Mouse (Mus musculus) layer of hippocampus, postnatal 25 days (tissue): ENCODE measurements at regions not wholly inside any gene's neighbourhood (a gene's known extent, or its start where the extent isn't known, plus 50 kb on each side); places are given as distances from the start of the nearest gene placed in this dataset.

Experiments used
- DNase-seq, 2 experiments: peaks; one replicate each; pipeline ENCODE4 v3.0.0; 2022; ENCODE audit warnings: mixed read lengths in 2 of 2, low spot score in 1 of 2; ENCODE audit errors: extremely low spot score in 1 of 2

DNA sequence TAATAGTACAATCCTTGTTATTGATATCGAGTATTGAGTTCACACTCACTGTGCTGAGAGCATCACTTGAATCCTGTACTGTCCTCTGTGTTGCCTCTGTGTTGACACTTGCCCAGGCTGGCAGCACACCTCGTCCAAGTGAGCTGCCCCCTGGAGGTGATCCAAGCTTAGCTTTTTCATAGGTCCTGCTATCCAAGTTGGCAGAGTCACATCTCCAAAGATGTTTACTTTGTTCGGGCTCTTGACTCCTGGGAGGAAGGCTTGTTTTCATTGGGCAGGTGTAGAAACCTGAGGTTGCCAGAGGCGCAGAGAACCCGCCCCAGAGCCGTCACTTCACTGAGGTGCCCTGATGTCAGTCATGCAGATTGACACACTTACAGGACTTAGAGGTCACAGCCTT, 493.9 kb downstream of the Med13l start:
- DNase-seq, result no peak

DNA sequence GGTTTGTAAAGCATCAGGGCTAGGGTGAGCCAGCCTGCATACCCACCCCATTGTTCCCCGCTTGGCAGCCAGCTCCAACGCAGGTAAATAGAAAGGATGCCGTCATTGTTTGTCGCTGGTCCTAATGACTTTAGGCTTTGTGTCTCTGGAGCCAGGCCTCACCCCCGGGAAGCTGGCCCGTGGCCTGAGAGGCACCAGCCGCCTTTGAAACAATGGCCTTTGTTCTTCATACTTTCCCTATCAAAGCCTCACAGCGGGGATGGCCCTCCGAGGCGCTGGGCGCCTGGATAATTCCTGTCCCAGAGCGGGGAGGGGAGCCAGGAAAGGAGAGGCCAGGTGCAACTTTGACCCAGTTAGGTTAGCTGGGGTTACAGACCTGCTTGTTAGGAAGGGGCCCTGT, 495.0 kb downstream of the Med13l start:
- DNase-seq, result no peak

DNA sequence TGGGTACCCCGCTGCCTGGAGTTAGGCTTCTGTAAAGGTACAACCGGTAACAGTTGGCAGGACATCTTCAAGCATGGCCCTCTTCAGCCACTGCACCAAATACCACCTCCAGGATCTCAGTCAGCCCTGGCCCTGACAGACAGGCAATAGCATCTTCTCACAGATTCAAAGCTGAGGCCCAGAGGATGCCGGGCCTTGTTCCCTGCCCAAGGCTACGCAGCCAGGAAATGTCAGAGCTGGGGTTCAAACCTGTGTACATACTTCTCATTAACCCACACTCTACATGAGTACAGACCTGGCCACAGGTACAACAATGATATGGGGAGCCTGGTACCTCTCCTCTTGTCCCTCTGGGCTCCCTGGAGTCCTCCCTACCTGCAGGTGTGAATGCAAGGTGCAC, 497.3 kb downstream of the Med13l start:
- DNase-seq, result no peak

DNA sequence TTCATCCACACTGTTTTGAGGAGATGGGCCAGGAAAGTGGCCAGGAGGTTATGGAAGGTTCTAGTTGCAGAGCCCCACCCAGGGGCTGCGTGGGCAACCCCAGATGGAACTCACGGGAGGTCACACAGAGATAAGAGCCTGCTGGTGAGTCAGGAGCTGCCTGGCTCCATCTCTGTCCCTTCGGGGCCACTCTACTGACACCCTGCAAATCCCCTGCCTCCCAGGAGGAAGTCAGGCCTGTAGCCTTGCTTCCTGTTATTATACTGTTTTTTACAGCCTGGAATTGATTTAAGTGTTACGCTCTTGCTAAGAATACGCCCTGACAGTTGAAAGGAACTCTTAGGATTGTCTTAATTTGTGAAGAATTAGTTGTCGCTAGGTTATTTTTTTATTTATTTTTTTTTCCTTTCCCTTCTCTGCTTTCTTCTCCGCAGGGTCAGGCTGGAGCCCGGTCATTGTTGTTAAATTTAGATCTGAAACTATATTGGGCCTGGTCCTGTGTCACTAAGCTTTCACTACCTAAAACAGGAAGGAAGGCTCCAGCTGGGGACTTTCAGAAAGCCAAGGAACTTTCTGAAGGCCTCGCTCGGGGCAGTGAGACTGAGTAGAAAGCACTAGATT, 497.9 kb downstream of the Med13l start:
- DNase-seq, result no peak

DNA sequence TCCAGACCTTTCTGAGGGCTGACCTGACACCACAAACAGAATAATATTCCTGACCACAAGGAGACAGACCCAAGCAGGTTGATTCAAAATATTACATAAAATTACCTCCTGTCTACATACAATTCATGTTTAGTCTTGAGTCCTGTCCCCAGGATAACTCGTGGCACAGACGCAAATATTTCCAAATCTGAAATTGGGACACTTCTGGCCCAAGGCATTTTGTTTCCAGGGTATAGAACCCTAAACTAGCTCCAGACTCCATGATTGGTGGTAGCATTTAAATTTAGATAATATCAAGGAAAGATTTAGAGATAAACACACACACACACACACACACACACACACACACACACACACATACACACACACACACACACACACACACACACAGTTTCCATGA, 498.7 kb downstream of the Med13l start:
- no peak for DNase-seq

DNA sequence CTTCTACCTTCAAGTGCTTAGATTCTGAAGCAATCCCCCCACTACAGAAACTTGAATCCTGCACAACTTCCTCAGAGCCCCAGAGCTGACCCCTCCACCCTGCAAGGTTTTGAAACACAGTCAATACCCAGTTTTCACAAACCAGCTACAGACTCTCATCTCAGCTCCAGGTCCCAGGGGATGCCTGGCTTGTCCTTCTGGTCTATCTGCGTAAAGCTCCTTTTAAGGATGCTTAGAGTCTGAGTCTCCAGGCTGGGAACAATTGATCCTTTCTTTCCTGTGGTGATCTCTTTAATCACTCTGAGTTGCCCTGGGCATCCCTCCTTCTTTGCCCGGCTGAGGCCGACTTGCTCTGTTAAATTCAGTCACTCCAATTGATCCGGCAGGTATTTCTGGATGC, 500.4 kb downstream of the Med13l start:
- DNase-seq, result no peak

DNA sequence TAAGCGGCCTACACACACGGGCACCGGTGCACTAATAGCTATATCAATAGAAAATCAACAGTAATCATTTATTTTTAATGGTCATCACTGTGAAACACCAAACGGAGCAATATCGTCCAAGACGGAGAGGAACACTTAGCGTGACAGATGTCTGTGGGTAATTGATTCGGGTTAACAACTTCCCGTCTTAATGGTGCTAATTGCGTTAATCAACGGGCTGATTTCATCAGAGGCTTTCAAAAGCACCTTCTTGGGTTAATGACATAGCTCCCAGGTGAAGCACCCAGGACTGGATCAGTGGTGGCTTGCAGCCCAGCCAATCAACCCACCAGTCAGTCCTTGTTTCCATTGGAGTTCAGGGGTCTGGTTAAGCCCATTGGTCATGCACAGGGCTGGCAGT, 502.0 kb downstream of the Med13l start:
- DNase-seq, result no peak

DNA sequence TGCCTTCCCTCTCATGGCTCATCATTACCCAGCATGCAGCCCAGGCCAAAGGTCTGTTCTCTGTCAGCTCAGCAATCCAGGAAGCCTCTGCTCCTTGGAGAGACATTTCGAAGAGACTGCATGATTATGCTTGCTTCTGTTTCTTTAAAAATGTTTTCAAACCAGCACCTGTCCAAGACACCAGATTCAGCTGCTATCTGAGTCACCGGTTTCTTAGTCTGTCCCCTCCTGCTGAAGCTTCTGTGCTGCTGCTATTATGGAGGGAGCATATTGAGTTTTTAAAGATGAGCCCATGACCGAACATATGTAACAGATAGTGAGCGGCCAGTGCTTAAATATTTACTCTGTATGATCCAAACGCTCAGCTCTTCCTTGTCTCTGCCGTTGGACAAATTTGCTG, 506.2 kb downstream of the Med13l start:
- no peak for DNase-seq

DNA sequence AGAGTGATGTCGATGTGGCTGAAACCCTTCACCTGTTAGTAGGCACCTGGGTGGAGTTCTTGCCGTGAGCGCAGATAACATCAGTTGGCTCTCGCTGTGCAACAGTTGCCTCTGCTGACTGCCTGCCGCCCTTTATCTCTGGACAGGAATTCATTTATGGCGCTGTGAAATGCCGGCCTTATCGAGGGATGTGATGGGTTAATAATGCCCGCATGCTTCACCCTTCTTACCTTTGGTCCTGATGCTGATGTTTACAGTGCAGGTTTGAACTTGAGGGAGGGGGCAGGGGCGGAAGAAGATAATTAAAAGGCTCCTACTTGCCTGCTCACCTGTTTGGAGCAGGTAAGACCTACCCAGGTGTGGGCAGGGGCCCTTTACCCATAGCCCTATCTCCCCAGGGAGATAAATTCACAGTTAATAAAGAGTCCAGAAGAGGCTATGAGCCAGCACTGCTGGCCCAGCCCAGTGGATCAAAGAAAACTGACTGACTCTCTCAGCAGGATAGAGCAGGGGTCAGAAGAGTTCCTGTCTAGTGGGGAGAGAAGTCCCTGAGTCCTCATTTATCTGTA, 509.4 kb downstream of the Med13l start:
- no peak for DNase-seq

DNA sequence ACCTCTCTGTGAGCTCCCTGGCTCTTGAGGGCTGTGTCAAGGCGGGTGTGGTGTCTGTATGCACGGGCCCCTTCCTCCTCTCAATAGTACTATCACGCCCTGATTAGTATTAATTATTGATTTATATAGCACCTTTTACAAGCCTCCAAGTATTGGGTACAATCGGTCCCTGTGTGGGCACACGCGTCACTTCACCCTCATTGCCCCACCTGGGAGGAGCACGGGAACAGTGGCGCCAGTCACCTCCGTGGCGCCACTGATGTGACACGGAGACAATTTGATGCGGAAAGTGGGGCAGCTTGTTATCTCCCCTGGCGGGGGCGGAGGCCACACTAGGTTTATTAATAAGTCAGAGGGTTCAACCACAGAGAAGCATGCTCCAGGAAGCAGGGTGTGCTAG, 512.2 kb downstream of the Med13l start:
- no peak for DNase-seq

DNA sequence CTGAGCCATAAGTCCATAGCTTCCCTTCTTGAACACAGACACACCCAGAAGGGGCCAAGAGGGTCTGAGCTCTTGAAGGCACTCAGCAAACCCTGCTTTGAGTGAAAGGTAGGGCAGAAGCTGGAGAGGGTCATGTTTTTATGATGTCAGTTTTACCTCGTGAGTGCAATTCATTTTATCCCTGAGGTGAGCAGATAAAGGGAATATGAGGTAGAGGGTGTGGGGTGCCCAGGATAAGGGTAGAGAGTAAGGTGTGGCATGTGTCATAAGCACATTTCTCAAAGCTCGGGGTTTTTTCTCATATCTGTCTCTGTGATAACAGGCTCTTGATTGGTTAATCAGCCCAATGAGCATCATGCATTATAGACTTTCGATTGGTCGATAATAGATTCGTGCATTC, 520.3 kb downstream of the Med13l start:
- DNase-seq, result no peak

DNA sequence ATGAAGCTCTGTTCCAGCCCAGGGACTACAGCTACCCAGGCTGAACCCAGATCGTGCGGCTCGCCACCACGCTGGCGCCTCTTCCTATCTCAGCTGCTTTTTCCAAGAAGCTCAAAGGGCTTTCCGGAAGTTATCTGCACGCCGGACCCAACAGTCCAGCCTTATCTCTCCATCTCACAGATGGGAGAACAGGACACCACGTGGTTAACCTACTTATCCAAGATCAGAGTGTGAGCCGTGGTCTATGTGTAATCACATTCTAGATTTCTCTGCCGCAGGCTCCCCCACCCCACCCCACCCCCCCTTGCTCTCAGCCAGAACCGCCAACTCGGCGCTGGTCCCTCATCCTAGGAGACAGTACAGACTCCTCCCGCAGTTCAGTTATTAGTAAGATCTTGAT, 522.4 kb downstream of the Med13l start:
- no peak for DNase-seq

DNA sequence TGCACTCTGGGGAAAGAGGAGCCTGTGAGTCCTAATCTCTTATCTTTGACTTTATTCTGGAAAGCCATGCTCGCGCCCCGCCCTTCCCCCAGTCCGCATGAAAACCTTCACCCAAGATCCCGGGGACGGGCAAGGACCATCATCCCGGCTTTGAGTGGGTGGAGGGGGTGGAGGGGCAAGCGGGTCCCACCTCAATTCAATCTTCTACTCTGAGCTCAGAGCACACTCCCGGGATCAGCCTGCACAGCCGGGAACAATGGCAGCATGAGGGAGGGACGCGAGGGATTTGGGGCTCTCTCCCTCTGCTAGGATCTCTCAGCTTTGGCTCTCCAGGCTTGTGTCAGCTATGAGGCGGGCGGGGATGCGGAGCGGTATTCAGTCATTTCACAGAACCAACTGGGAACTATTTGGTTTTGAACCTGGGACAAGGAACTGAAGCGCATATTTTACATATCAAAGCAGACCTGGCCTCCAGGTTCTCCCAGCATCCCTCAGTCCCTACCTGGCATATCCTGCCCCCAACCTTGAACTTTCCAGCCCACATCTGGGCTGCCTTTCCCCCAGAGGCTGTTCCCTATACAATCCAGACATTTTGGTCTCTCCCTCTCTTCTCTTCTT, 537.2 kb downstream of the Med13l start:
- no peak for DNase-seq

DNA sequence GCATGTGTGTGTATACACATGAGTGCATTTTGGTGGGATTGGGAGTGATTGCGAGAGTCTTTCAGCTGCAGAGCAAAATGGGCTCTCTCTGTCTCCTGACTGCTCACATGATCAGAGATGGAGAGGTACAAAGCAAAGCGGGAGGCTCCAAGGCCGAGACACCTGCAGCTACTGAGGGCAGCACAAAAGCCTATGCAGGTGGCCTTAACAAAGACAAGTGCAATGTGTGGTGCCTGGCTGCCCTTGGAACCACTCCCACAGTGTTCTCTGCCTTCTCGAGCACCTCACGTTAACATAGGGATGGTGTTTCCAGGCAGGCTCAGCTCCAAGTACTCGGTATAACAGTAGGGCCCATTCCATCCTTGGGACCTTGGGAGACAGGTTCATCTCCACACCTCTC, 539.3 kb downstream of the Med13l start:
- DNase-seq, result no peak

DNA sequence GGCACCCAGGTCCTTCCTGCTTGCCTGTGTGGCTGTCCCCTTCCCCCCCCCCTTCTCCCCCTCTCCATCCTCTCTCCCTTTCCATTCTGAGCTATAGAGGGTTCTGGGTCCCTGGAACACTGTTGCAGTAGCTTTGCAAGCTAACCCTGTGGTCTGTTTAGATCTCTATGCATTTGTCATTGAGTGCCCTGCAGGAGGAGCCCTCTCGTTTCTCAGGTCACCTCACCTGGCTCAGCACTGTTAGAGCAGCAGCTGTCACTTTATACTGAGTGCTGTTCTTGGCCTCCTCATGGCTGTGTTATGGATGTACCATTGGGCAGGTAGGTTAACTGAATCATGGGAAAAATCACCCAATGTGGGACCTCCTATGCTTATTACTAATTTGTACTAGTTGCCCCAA, 543.0 kb downstream of the Med13l start:
- DNase-seq, result no peak

DNA sequence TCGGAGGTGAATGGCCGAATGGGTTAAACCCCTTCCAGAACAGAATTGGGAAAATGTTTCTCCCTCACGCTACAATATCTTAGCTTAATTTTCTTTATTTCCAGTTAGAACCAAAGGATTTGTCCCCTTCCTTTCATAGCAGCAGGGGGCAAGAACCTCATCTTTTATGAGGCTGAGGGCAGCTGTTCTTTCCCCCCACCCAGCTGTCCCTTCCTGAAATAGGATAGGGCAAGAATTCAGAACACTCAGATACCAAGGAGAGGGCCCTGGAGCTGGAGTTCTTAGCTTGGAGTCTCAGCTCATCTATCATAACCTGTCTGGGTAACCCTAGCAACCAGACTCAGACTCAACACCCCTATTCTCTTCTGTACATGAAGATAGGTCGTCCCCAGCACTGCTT, 547.4 kb downstream of the Med13l start:
- no peak for DNase-seq

DNA sequence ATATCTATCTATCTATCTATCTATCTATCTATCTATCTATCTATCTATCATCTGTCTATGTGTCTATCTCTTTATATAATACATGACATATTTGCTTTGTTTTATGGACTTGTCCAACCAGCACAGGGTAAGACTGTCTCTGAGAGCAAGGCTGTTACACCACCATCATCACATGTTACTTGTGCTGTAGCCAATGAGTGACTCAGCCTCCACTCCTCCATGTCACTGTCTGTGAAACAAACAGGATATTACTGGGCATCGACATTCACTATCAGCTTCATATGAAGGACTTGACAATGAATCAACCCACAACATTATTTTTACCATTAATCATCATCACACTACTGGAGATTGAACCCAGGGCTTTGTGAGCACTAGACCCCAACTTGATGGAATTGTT, 549.0 kb downstream of the Med13l start:
- no peak for DNase-seq

DNA sequence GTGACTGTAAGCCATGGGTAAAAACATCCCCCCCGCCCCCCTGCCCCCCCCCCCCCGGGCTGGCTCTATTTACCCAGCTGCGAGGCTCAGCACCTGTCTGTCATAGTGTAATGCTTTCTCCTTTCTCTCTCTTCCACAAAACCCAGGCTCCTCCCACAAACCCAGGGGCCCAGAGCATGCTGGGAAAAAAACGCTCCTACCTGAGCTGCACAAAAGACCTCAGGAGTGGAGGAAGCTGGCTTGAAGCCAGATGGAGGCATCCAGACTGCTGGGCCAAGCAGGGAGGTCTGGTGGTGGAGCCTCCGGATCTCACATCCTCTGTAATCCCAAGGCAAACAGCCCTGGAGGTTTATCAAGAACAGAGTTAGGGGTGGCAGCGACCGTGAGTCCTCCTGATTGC, 553.6 kb downstream of the Med13l start:
- DNase-seq, result no peak

DNA sequence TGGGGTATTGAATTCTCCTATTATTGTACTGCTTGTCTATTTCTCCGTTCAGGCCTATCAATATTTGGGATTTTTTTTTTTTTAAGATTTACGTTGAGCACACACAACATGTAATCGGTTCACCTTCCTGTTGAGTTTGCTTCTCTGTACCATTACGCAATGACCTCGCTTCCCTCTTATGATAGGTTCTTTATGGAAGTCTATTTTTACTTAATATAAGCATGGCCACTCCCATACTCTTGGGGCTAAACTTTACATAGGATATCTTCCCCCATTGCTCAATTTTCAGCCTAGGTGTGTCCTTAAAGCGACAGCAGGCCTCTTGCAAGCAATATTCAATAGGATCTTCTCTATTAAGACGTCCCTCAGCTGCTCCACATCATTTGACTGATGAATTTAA, 544.7 kb upstream of the Tbx3 start:
- no peak for DNase-seq

DNA sequence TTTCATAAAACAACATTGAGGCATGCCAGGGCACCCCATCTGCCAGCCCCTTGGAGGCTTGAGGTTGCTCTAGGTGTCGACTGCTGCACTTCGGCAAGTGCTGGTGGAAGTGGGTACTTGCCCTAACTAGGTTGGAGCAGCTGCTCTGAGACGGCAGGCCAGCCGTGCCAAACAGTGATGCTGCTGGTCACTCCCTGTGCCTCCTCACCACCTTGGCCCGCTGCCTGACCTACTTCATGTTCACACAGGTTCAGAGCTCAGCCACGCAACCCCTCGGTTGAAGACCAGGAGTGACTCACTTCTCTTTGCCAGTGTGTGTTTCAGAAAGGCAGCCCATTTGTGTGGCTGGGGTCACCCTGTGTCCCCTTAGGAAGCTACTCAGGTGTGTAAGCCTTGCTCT, 540.3 kb upstream of the Tbx3 start:
- no peak for DNase-seq

DNA sequence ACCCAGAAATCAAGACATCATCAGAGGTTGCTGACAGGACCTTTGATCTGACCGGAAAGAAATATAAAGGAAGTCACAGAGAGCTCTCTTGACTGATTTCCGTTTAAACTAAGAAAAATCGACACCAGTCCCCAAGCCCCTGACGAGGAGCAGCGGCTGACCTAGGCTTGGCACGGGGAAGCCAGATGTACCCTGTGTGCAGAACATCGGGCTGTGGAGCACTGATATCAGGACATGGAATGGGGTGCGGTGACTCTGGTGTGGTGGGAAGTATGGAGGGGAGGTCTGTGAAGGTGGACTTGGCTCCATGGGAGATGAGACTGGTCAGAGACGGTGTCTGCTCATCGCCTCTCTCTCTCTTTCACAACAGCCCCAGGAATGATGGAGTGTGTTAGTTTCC, 539.0 kb upstream of the Tbx3 start:
- no peak for DNase-seq

DNA sequence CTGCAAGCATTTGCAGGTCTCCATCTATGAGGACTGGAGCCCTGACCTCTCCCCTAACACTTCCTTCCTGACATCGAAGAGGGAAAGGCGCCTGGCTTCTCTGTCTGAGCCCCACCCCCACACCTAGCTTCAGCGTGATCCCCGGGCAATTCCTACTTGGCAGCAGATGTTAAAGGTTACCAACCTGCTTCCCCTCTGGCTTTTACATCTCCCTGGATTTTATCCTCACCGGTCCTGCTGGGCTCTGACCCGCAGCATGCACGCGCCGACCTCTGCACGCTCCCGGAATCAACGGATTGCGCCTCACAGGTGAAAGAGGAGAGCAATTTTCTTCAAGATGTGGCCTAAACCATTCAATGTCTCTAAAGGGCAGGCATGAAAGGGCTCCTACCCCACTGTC, 537.1 kb upstream of the Tbx3 start:
- DNase-seq, result no peak

DNA sequence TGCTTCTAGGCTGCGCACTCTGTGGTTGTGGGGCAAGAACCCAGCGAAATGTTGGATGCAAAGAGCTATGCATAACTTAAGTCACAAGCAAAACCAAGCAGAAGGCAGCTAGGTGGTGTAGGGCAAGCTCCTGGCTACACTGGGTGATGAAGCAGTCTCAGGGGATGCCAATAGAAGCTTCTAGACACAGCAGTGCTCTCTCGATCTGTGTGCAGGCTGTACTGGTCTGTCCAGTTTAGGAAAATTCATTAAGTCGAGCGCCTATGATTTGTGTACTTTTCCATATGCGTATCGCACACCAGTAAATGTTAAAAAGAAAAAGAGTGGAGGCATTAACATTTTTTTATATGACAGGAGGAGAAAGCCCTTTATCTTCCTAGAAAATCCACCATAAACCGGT, 533.6 kb upstream of the Tbx3 start:
- DNase-seq, result no peak
